Mouse (Mus musculus): ENCODE data around the gene Sde2. TPM values are rescaled to one million over a fixed set of nuclear protein-coding genes. Genes with fewer than 3 reads are reported as not detected.
"Not testable (repeated sequence)": the region's sequence is repeated elsewhere in the genome, so short reads cannot be mapped to it uniquely, and the experiment has no call there.

Gene Sde2
- polyA plus RNA-seq, 1 experiment: 19.6 TPM

GRCm38 (mm10) chr1:180881768-180882167, 30.8 kb downstream of the Sde2 start:
- no peak for DNase-seq (ENCODE audit: extremely low spot score in 1 of 2, low spot score in 1 of 2)

GRCm38 (mm10) chr1:180883731-180884130, 32.8 kb downstream of the Sde2 start:
- no peak for DNase-seq (ENCODE audit: extremely low spot score in 1 of 2, low spot score in 1 of 2)

- DNase-seq (ENCODE audit: extremely low spot score in 1 of 2, low spot score in 1 of 2): no peak
These were observed 33.6 kb downstream of the Sde2 start for GRCm38 (mm10) chr1:180884484-180884883.

GRCm38 (mm10) chr1:180888556-180889042, 37.7 kb downstream of the Sde2 start:
- no peak for DNase-seq (ENCODE audit: extremely low spot score in 1 of 2, low spot score in 1 of 2)

GRCm38 (mm10) chr1:180889172-180889571, 38.2 kb downstream of the Sde2 start:
- DNase-seq (ENCODE audit: extremely low spot score in 1 of 2, low spot score in 1 of 2): no peak

GRCm38 (mm10) chr1:180889841-180890240, 38.9 kb downstream of the Sde2 start:
- no peak for DNase-seq (ENCODE audit: extremely low spot score in 1 of 2, low spot score in 1 of 2)

- no peak for DNase-seq (ENCODE audit: extremely low spot score in 1 of 2, low spot score in 1 of 2)
These were observed 41.9 kb downstream of the Sde2 start, which contains the start of gene Lefty2 for GRCm38 (mm10) chr1:180892808-180893207. Lefty2 (plus strand) TSS chr1:180893108.

GRCm38 (mm10) chr1:180894088-180894987, 43.4 kb downstream of the Sde2 start:
- DNase-seq (ENCODE audit: extremely low spot score in 1 of 2, low spot score in 1 of 2): not testable (repeated sequence)

GRCm38 (mm10) chr1:180901107-180901506, 50.2 kb downstream of the Sde2 start:
- DNase-seq (ENCODE audit: extremely low spot score in 1 of 2, low spot score in 1 of 2): peak in 1 of 2 experiments; percentile 77

GRCm38 (mm10) chr1:180902915-180903314, 52.0 kb downstream of the Sde2 start:
- no peak for DNase-seq (ENCODE audit: extremely low spot score in 1 of 2, low spot score in 1 of 2)

- DNase-seq (ENCODE audit: extremely low spot score in 1 of 2, low spot score in 1 of 2): no peak
These were observed 52.7 kb downstream of the Sde2 start for GRCm38 (mm10) chr1:180903666-180904038.

GRCm38 (mm10) chr1:180904039-180904814, 53.3 kb downstream of the Sde2 start, which contains the start of gene Pycr2:
Pycr2 (plus strand) TSS chr1:180904293.
- peak; percentile 88 to 96 for DNase-seq (ENCODE audit: extremely low spot score in 1 of 2, low spot score in 1 of 2)

GRCm38 (mm10) chr1:180904815-180905080, 53.8 kb downstream of the Sde2 start:
- no peak for DNase-seq (ENCODE audit: extremely low spot score in 1 of 2, low spot score in 1 of 2)

- no peak for DNase-seq (ENCODE audit: extremely low spot score in 1 of 2, low spot score in 1 of 2)
These were observed 54.4 kb downstream of the Sde2 start for GRCm38 (mm10) chr1:180905307-180905706.

GRCm38 (mm10) chr1:180905876-180906275, 54.9 kb downstream of the Sde2 start:
- DNase-seq (ENCODE audit: extremely low spot score in 1 of 2, low spot score in 1 of 2): no peak

- no peak for DNase-seq (ENCODE audit: extremely low spot score in 1 of 2, low spot score in 1 of 2)
These were observed 55.7 kb downstream of the Sde2 start for GRCm38 (mm10) chr1:180906461-180907147.

GRCm38 (mm10) chr1:180911138-180911537, 60.2 kb downstream of the Sde2 start:
- DNase-seq (ENCODE audit: extremely low spot score in 1 of 2, low spot score in 1 of 2): no peak

GRCm38 (mm10) chr1:180911653-180912287, 60.8 kb downstream of the Sde2 start:
- no peak for DNase-seq (ENCODE audit: extremely low spot score in 1 of 2, low spot score in 1 of 2)

GRCm38 (mm10) chr1:180912792-180913191, 61.9 kb downstream of the Sde2 start:
- DNase-seq (ENCODE audit: extremely low spot score in 1 of 2, low spot score in 1 of 2): no peak

- no peak for DNase-seq (ENCODE audit: extremely low spot score in 1 of 2, low spot score in 1 of 2)
These were observed 62.9 kb downstream of the Sde2 start for GRCm38 (mm10) chr1:180913797-180914196.

Data from frontal cortex, adult 2 months (tissue).